Mouse (Mus musculus): Measurements from ENCODE around the gene Kat2b.
"Not testable (repeated sequence)": the region's sequence is repeated elsewhere in the genome, so short reads cannot be mapped to it uniquely, and the experiment has no call there.

The Kat2b gene

GRCm38 (mm10) chr17:53566161-53566918, at the start of gene Kat2b:
Gene Kat2b, plus strand, starts transcription at chr17:53566861.
- DNase-seq (ENCODE audit: low spot score) = peak; percentile 72

DNA sequence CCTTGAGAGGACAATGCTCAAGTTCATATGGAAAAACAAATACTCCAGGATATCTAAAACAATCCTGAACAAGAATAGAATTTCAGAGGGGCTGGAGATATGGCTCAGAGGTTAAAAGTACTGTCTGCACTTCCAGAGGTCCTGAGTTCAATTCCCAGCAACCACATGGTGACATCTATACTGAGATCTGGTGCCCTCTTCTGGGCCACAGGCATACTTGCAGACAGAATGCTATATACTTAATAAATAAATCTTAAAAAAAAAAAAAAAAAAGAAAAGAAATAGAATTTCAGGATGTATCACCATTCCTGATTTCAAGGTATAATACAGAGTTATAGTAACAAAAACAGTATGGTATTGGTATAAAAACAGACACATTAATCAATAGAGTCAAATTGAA, 47.3 kb upstream of the Kat2b start:
- no peak for DNase-seq (ENCODE audit: low spot score)

DNA sequence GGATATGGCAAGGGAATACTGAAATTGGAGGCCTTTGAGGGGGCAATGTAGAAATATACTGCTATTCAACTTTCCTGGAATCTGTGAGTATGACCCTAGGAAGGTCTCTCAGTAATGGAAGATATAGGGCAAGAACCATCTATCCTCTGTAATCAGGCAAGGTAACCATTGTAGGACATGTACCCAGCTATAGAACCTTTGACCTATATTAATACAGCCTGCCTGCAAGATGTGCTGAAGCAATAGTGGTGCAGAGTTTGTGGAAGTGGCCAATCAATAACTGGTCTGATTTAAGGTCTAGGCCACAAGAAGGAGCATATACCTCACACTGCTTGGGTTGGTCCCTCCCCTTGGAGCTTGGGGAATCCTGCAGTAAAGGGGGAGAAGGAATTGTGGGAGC, 46.2 kb upstream of the Kat2b start:
- DNase-seq (ENCODE audit: low spot score) = no peak

- DNase-seq (ENCODE audit: low spot score) = no peak
Measured at GRCm38 (mm10) chr17:53528034-53528433, 38.6 kb upstream of the Kat2b start.

GRCm38 (mm10) chr17:53531160-53531559, 35.5 kb upstream of the Kat2b start:
- no peak for DNase-seq (ENCODE audit: low spot score)

DNA sequence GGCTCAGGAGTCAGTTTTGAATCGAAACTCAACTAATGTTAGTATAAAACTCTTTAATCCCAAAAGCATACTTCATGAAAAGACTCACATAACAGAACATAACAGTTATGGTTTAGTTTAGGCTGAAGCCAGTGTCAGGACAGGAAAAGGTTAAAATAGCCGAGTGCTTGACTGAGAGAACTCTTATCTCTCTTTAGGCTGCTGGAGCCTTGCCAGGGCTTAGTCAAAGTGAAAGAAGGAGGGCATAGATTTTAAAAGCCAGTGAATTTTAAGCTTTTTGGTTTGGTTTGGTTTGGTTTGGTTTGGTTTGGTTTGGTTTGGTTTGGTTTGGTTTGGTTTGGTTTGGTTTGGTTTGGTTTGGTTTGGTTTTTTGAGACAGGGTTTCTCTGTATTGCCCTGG, 34.2 kb upstream of the Kat2b start:
- no peak for DNase-seq (ENCODE audit: low spot score)

DNA sequence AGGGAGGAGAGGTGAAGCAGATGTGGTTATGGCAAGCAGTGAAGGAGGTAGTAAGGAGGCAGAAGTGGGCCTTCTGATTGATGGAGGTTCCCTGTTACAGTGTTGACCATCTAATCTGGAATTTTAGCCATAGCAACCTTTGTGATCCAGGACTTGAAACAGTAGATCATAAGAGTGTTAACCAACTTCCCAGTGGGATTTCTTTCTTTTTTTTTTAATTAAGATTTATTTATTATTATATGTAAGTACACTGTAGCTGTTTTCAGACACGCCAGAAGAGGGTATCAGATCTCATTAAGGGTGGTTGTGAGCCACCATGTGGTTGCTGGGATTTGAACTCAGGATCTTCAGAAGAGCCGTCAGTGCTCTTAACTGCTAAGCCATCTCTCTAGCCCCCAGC, 27.3 kb upstream of the Kat2b start, which contains the start of gene Pp2d1:
Pp2d1 (minus strand) TSS at position 101 of the 400 bp plus-strand sequence.
- DNase-seq (ENCODE audit: low spot score) = not testable (repeated sequence)

- DNase-seq (ENCODE audit: low spot score) = no peak
Measured at GRCm38 (mm10) chr17:53542536-53542935, 24.1 kb upstream of the Kat2b start.

- no peak for DNase-seq (ENCODE audit: low spot score)
Measured at GRCm38 (mm10) chr17:53543591-53544324, 22.9 kb upstream of the Kat2b start.

GRCm38 (mm10) chr17:53551306-53552299, 15.1 kb upstream of the Kat2b start:
- no peak for DNase-seq (ENCODE audit: low spot score)

DNA sequence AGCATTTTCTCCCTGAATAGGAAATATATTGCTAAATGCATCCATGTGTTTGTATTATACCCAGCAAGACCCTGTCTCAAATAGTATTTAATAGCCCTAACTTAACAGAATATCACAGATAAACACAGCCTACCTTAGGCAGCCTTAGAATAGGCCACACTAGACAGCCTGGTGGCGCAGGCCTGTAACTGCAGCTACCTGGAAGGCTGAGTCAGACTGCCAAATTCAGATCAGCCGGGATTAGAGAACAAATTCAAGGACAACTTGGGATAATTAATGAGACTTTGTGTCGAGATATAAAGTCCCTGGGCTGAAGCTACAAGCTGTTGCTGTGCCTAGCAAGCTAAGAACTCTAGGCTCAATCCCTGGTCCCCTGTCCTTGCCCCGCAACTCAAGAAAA, 12.6 kb upstream of the Kat2b start:
- peak; percentile 29 for DNase-seq (ENCODE audit: low spot score)

GRCm38 (mm10) chr17:53554813-53555212, 11.8 kb upstream of the Kat2b start:
- no peak for DNase-seq (ENCODE audit: low spot score)

DNA sequence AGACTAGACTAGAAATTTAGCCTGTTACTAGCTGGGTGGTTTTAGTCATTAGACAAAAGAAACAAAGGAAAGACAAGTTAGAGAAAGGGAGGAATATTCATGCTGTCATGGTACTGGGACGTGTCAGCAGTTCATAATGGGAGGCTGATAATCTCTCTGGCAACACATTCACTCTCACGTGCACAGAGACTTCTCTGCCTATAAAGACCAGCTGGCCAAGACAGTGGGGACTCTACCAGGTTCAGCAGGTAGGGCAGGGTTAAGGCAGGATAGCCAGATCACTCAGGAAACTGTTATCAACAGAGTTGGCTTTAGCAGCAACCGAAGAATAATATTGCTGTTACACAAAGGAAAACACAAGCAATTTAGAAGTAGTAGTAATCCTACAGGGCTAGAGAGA, 9.2 kb upstream of the Kat2b start:
- no peak for DNase-seq (ENCODE audit: low spot score)

GRCm38 (mm10) chr17:53559646-53560045, 7.0 kb upstream of the Kat2b start:
- no peak for DNase-seq (ENCODE audit: low spot score)

- no peak for DNase-seq (ENCODE audit: low spot score)
Measured at GRCm38 (mm10) chr17:53561458-53562029, 5.1 kb upstream of the Kat2b start.

DNA sequence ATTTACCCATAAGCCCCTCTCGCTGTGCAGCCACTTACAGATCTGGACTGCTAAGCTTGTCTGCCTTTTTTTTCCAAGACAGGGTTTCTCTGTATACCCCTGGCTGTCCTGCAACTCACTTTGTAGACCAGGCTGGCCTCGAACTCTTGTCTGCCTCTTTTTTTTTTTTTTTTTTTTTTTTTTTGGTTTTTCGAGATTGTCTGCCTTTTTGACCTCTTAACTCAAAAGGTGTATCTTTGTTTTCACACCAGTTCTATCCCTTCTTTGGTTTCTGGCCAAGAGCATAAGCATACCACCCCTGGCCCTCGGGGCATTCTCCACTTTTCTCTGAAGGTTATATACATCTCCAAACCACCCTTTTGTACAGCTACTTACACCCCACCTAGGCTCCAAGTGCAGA, 1.8 kb upstream of the Kat2b start:
- DNase-seq (ENCODE audit: low spot score) = no peak

DNA sequence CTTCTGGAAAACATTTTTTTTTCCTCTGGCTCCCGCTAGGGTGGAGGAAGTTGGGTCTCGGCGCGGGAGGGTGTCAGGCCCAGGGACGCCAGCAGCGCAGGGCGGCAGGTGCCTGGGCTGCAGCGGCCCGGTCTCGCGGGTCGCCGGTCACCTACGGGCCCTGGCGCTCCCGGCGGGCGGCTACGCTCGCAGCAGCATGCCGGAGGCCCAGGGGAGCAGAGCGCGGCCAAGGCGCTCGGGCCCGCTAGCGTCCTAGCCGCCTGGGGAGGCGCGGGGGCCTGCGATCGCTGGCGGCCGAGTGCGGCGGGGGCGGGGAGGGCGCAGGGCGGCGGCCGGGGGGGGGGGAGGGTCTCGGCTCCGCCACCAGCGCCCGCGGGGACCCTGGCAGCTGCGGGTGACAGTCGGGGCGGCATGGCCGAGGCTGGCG, 271 bp downstream of the Kat2b start:
- DNase-seq (ENCODE audit: low spot score) = peak; percentile 76

DNA sequence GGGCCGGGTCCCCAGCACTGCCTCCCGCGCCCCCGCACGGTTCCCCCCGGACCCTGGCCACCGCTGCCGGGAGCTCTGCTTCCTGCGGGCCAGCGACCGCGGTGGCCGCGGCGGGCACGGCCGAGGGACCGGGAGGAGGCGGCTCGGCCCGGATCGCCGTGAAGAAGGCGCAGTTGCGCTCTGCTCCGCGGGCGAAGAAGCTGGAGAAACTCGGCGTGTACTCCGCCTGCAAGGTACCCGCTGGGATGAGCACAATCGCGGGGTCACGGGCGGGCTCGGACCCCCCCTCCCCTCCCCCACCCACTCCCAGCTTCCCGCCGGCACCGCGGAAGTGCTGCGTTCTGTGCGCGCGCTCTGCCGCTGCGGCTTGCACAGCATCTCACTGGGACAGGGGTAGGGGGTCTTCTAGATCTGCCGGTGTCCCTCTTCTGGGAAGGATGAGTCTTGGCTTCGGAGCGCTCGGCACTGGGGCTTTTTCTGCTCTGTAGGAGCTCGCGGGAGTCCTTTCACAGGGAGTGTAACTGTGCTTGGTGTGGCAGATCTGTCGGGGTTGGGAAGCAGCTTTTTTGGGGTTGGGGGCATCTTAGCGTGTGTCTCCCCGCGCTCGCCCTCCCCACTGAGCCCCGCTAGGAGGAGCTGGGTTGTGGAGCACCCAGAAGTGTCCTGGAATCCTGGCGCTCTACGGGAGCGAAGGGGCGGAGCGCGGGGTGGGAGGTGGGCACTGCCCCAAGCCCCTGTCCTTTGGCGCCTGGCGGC, 863 bp downstream of the Kat2b start:
- DNase-seq (ENCODE audit: low spot score) = peak; percentile 67

GRCm38 (mm10) chr17:53568118-53568517, 1.5 kb downstream of the Kat2b start:
- DNase-seq (ENCODE audit: low spot score) = peak; percentile 85

- DNase-seq (ENCODE audit: low spot score) = no peak
Measured at GRCm38 (mm10) chr17:53568734-53569386, 2.2 kb downstream of the Kat2b start.

Measured in retina, embryonic 14.5 days (tissue).